Mouse (Mus musculus) layer of hippocampus, postnatal 14 days (tissue): ENCODE measurements around the gene Ahnak2. TPM values are rescaled to one million over a fixed set of nuclear protein-coding genes. Genes with fewer than 3 reads are reported as not detected.
A peak's percentile ranks its signal among the peaks of the same experiment; 100 is the strongest.
"Not testable (repeated sequence)": the region's sequence is repeated elsewhere in the genome, so short reads cannot be mapped to it uniquely, and the experiment has no call there.

Experiments
- DNase-seq, 2 experiments: peaks; one replicate each; pipeline ENCODE4 v3.0.0; 2021 to 2022; ENCODE audit warnings: low spot score in 2 of 2, mixed read lengths in 1 of 2
- total RNA-seq, 2 experiments: library from RNA; stranded (reverse); gene quantifications; 2 replicates each; pipeline ENCODE4 v1.2.3; 2021

Ahnak2 gene
- total RNA-seq, 2 experiments from 2014 or later = 4.9 to 7.8 TPM

DNA sequence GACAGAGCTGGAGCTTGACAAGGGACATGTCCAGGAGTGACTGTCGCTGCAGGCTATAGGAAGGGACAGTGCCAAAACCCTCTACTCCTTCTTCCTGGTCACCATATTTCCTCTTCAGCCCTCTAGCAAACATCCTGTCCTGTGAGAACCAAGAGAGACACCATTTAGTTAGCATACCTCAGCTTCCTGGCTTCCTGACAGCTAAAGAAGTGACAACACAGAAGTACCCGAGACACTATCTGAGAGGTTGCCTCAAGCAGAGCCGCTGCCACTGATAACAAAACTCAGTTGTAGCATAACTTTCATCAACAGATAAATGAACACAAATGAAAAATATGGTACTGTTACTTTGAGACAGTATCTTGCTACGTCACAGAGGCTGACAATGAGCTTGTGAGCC lies 19.5 kb upstream of the Ahnak2 start:
- DNase-seq = no peak

DNA sequence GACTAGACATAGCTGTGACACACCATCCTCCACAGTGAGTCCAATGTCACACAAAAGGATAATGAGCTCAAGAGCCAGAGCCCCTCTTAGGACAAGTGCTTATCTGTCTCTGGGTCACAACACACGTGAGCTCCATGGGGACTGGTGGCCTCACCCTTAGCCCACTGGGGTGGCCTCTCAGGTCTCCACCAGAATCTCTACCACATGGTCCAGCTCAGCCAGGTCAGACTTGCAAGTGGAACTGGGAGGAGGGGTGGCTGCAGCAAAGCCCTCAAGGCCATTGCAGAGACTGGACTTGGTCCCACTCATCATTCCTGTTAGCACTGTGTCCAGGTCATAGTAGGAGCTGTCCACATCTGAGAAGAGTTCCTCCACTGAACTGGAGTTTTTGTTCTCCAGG lies 18.8 kb upstream of the Ahnak2 start:
- DNase-seq = no peak

DNA sequence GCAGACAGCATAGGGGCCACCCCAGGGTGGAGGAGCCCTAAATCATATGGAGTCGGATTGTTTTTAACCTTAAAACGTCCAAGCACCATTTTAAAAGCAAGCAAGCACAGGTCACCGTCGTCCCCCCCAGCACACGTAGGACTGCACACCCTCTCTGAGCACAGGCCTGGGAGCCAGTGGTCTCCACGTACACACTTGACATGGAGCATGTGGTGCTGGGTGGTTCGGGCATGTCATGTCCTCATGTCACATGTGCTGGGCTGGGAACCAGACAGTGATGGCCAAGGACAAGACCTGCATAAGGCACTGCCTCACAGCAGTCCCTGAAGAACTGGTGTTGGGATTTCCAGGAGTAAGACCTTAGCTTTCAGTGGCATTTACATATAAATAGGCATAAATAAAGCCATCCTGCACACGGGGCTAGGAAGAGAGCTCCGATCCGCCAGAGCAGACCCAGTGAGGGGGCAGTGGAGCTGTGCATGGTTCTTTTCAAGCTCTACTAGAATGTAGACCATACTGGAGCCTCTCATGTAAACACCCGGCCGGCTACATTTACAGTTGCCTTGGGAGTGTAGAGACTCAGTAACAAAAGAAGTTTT lies 18.0 kb upstream of the Ahnak2 start:
- DNase-seq = no peak

DNA sequence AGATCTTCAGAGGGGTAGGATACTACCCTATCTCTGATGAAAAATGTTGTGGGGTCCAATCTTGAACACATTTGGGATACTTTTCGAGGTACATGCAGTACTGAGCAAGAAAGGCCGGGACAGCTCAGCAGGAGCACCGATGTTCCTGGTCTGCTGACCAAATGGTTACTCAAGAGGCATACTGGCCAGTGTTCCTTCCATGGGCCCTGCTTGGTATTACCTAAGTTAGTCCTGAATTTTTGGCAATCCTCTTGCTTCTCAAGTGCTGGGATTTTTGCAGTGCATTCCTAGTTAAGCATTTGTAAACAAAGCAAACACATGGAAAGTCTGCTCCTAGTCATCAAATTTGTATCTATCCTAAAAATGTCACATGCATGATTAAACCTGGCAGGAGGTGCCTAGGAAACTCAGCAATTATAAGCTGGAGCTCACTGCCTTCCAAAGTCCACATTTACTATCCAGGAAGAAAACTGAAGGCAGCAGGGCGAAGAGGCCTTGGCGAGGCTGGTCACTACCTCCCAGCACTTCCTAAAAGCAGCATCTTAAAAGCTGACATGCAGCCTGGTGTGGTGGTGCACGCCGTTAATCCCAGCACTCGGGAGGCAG lies 16.7 kb upstream of the Ahnak2 start:
- no peak for DNase-seq

DNA sequence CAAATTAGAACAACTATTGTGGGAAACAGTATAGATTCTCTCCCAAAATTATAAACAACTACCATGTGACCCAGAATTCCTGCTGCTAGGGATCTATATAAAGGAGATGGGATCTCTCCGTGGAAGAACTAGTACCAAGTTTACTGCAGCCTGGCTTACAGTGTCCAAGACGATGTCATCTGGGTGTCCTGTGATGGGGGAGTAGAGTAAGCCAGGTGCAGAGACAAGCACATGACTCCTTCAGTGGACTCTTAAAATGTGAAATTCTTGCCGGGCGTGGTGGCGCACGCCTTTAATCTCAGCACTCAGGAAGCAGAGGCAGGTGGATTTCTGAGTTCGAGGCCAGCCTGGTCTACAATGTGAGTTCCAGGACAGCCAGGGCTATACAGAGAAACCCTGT lies 14.4 kb upstream of the Ahnak2 start:
- not testable (repeated sequence) for DNase-seq

DNA sequence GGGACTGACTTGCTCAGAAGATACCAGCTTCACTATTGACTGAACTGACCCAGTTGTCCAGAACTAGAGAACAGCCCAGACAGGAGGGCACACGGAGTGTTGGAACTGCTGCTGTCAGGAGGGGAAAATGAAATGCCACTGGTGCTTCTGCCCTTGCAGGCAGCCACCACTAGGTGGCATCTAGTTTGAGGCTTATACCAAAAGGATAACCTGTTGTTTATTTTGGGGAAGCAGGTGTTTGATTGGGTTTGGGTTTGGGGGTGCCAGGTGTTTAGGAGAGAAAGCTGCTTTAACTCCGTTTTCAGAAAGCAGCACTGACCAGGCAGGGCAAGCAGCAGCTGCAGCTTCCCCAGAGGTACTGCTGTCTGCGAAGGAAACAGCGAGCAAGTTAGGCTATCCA lies 13.8 kb upstream of the Ahnak2 start:
- DNase-seq = peak in 1 of 2 experiments; percentile 44

DNA sequence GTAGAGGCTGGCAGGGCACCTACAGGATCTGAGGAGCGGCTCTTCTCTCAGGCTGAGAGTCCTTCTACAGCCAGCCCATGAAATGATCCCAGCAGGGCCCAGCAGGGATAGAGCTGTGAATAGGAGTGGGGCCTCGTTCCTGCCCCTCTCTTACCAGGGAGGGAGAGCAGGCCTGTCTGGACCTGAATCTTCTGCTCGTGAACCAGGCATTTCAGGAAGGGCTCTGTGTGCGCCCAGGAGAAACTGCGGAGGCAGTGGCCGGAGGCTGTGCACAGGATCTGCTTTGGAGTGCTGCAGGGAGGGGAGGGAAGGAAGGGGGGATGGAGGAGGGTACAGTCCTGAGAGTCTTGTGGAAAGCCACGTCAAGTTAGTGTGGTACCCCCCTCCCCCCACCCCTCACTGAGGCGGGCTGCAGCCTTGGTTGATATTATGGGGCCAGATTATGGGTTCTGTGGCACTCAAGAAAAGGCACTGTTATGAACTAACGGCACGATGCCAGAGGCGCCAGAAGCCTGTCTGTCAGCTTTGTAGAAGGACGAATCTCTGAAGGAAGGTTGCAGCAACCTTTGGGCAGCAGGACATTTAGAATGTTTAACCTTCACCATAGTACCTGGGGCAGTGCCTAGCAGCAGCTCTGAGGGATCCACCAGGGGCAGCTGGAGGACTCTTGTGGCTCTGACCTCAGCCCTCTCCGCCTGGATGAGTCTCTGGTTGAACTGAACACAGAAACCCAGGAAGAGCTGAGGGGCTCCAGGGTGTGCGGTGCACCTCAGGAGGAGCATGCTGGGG lies 12.4 kb upstream of the Ahnak2 start:
- no peak for DNase-seq

DNA sequence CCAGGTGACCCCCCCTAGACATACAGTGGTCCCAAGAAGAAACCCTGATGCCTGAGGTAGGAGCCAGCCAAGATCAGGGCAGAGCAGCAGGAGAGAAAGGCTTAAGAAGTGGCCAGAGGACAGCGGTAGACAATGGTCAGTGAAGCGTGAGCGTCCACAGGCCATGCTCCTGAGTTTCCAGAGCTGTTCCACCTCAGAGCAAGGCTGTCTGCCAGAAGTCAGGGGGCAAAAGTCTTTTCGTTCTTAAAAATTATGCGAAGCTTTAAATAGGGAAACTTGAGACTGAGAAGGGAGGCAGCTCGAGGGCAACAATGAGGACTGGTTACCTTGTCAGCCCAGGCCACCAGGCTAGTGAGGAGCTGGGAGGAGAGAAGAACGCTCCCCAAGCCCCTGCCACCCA lies 10.9 kb upstream of the Ahnak2 start:
- no peak for DNase-seq

DNA sequence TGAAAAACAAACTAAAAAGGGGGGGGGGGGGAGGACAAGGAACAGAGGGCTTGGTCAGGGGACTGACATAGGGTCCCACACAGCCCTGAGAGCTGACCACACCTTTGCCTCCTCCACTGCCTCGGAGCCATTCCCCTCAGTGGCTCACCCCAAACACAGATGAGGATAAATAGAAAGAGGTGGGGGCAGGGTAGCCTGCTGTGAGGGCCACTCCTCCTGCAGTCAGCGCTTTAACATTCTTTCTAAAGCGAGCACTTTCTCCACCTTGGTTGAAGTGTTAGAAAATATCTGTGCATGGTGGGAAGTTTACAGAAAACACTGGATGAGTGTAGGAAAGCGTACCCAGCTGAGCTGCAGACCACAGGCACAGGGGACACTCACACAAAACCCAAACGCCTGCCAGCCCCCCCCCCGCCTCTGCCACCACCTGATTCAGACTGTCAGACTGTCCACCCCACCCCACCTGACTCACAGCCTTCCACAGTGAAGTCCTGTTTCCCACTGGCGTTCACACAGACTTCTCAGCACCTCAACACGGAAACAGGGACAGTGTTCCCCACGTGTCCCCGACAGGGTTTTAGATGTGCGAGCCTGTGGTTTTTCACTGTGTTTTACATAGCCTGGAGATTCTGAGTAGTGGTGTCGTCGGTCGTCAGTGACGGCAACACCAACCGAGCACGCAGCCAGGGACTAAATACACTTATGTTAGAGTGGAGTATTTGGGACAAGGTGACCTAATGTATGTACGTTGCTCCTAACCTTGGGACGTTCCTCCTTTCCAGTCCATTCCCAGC lies 7.8 kb upstream of the Ahnak2 start:
- no peak for DNase-seq

DNA sequence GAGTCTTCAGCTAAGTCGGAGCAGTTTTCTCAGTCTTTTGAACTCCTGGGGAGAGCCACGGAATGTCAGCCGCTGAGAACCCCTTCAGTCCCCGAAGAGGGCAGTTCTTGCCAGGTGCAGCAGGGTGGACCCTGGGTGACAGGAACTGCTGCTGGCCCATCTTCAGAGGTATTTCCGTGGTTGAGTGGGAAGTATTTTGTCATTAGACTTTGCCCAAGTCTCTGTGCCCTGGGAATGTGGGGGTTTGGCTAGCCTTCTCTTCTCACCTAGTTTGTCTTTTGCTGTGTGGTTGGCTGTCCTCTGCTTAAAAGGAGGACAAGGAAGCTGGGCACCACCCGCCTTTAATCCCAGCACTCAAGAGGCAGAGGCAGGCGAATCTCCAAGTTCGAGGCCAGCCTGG lies 7.2 kb upstream of the Ahnak2 start:
- DNase-seq = no peak

DNA sequence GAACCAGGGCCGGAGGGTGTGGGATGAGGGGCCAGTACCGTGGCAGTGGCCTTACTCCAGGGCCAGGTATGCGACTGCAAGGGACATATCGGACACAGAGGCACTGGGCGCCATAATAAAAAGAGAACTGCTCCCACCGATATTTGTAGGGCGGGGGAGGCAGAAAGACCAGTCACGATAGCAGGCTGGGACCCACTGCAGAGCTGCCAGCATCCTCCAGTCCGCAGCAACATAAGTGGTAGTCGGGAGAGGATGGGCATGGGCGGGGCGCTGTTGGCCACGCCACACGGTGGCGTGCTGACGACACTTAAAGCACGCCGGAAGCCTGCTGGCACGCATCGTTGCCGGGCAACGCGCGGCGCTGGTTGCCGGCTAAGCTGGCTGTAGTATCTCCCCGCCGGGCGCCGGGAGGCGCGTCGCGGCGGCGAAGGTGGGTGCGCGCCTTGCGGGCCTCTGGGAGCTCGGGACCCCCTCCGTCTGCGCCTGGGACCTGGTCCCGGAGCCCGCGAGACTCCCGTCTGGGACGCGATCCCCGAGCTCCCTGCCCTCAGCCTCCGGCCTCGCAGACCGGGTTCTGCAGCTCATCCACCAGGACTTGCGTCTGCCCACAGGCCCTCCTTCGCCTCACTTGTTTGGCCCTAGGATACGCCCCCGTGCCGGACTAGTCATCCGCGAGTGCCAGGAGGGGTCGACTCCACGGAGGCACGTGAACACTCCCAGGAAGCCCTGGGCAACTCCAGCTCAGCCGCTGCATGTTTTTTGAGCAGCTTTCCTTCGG lies 6.3 kb upstream of the Ahnak2 start, which contains the start of gene Clba1:
Gene Clba1, plus strand, starts transcription at position 351 of the 778 bp plus-strand sequence.
- DNase-seq = peak; percentile 91 to 95

DNA sequence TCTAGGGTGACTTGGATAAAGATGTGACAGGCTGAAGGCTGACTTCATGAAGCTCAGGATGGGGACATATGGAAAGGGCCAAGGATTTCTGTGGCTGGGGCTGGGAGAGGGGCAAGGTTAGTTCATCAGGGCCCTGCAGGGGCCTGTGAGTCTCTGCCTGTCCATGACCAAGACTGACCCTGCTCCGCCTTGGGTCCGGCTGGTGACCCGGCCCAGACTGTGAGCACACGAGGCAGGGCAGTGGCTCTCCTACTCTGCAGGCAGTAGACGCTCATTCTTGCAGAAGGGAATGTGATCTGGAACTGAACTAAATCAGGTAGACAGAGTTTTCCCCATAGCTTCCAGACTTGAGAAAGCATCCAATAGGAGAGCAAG lies 5.7 kb upstream of the Ahnak2 start:
- DNase-seq = no peak

DNA sequence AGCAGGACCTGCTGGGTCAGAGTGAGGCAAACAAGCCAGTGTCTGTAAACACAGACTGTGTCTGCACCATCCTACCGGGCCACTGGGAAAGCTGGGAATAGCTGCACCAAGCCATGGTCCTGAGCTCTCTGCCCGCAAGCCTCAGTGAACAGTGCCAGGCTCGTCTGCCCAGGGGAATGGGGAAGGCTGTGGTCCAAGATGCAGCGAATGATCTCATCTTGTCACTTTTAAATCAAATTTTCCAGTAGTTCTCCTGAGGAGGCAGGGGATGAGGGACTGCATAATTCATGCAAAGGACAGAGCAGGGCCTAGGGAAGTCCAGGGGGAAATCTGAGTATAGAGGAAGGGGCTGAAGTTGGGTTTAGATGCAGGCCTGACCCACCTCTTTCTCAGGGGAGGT lies 5.3 kb upstream of the Ahnak2 start:
- no peak for DNase-seq

DNA sequence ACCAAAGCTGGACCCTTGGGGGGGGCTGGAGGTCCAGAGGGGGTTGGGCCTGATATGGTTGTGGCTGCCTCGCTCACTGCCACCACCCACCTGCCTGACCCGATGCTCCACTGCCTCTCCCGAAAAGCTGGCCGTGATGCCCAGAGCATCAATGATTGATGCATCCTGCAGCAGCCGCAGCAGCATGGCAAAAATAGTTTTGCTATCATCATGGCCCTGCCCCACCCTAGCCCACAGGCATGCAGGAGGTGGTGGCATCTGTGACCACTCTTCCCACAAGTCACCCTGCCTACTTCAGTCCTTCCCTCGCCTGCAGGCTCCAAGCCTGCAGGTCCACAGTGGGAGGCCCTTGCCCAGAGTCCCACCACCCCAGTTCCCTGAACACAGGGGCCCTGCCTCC lies 3.6 kb upstream of the Ahnak2 start:
- no peak for DNase-seq

DNA sequence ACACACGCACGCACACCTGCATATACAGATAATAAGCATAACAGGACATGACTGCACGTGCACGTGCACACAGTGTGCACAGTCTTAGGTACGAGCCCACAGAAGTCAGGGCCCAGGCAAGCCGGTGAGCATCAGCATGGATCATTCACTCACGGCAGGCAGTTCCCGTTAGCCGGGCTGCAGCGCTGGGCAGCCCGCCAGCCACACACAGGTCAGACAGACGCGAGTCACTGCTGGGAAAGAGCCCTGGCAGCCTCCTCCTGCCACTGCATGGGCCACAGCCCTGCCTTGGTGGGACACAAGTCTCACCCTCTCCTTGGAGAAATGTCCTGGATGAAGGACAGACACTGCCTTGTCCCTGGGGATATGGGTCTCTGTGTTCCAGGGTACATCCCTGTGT lies 1.6 kb upstream of the Ahnak2 start:
- DNase-seq = no peak

DNA sequence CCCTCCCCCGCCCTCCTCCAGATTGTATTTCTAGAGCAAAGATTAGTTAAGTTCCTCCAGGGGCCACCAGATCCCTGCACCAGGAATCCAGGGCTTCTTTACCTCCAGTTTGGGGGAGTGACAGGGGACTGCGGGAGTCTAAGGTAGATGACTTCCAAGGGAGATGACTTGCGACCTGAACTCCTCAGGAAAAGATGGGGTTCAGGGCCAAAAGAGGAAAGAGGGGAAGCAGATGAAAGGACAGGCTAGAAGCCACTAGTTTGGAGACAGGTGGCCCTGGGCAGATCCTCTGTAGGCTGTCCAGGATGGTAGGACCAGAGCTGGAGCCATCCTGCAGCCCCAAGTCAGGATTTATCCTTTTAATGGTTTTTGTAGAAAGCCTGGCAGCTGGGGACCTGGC lies 460 bp upstream of the Ahnak2 start:
- DNase-seq = no peak

DNA sequence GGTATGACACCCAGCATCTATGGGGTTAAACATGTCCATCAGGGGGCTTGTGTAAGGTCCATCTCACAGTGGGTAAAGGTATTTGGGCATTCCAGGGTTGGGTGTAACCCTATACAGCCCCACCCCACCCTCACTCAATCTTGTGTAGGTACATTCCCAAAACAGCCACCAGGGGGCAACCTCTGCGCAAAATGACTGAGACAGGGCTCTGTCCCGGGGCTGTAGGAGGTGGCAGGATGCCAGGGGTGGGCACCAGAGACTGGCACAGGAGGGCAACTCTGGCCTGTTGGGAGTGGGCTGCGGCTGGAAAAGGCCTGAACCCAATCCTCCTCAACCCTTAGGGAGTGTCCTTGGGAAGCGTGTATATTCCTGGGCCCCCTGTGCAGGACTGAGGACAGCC lies 2.0 kb downstream of the Ahnak2 start:
- peak; percentile 62 to 66 for DNase-seq

DNA sequence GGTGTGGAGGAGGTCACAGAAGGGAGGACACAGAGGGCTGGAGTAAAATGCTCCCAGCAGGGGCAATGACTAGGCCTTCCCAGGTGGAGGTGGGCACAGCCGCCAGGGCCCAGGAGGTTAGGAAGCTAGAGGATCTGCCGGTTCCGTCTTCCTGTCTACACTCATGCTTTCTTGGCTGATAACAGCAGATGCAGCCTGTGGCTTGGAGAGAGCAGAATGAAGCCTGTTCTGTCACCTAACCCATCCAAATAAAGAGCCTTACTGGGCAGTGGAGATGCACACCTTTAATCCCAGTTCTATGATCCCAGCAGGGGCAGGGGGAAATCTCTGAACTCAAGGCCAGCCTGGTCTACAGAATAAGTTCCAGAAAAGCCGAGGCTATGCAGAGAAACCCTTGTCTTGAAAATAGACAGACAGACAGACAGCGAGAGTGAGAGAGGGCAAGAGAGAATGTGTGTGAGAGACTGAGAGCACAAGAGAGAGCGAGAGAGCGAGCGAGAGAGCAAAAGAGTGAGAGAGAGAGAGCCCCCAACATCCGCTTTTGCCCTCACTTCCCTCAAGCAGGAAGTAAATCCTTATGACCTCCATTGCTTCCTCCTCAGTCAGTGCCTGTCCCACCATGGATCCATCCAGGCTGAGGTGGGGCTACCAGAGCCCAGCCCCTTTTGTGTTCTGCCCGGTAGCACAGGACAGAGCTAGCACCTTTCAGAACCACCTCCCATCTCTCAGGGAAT lies 3.1 kb downstream of the Ahnak2 start:
- DNase-seq = no peak

DNA sequence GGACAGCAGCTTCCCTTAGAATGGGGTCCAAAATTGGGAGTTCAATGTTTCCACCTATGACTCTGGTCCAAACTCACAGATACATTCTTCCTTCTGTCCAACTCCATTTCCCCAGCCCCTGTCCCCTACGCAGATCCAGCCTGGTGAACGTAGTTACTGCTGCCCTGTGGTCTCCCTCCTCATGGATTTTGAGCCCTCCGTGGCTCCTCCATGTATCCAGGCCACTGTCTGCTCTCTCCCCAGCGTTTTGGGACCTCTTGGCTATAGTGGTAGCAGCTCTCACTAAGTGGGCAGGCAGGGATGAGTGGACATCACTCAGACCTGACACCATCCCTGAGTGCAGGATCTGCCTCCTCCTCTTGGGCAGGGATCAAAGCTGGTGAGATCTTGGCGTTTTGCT lies 3.7 kb downstream of the Ahnak2 start:
- no peak for DNase-seq

DNA sequence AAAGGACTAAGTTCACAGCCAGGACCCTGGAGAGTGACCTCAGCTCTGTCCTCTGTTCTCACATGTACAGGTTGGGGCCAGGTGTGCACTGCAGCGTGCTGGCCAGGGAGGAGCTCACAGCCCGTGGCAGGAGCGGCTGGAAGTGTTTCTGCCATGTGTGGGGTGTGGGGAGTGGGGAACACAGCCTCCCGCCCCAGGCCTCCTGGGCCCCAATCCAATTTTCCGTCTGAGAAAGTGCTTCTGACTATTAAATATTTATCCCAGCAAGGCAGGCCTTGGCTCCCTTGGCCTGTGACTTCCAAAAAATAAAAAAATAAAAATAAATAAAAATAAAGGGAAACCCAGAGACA lies 4.2 kb downstream of the Ahnak2 start:
- no peak for DNase-seq
